Mouse (Mus musculus) activated CD4-positive, CD25-positive, alpha-beta regulatory T cell, adult 9 weeks (primary cell): ENCODE data around the gene Sdf2. TPM values are rescaled to one million over a fixed set of nuclear protein-coding genes. Genes with fewer than 3 reads are reported as not detected.

Experiments used
- polyA plus RNA-seq: library from polyadenylated mRNA; unstranded; fragments of 100-300 nt; shearing (Covaris generic); gene quantifications from one replicate; pipeline ENCODE4 v1.2.1, GENCODE M21; 2017

The Sdf2 gene
- polyA plus RNA-seq = 112 TPM

GRCm38 (mm10) chr11:78245627-78246317 is at the start of gene Sdf2, which contains the start of gene Supt6:
Gene Sdf2, plus strand, starts transcription at chr11:78245746.
Gene Supt6, minus strand, starts transcription at chr11:78245987.

GRCm38 (mm10) chr11:78261380-78262352 is 16.1 kb downstream of the Sdf2 start, which contains the start of gene 2610507B11Rik:
Gene 2610507B11Rik, plus strand, starts transcription at chr11:78261752.

GRCm38 (mm10) chr11:78290654-78291053 is 45.1 kb downstream of the Sdf2 start, which contains the start of gene BC030499:
Gene BC030499, plus strand, starts transcription at chr11:78290841.

GRCm38 (mm10) chr11:78301357-78302084 is 56.0 kb downstream of the Sdf2 start, which contains the start of gene Spag5:
Gene Spag5, plus strand, starts transcription at chr11:78301529.

Other genes with a start within 250 kb of the Sdf2 start
- 1.8 TPM for gene Dhrs13, start 213.5 kb upstream of the Sdf2 start, polyA plus RNA-seq
- gene Flot2, start 207.8 kb upstream of the Sdf2 start, polyA plus RNA-seq = 22.8 TPM
- 37.6 TPM for gene Eral1, start 165.4 kb upstream of the Sdf2 start, polyA plus RNA-seq
- gene Fam222b, start 151.1 kb upstream of the Sdf2 start, polyA plus RNA-seq = 22.6 TPM
- gene Traf4, start 80.2 kb upstream of the Sdf2 start, polyA plus RNA-seq = 4.9 TPM
- 14.1 TPM for gene Nek8, start 69.1 kb upstream of the Sdf2 start, polyA plus RNA-seq
- gene Tlcd1, start 69.0 kb upstream of the Sdf2 start, polyA plus RNA-seq = 3.6 TPM
- gene Rpl23a, start 62.2 kb upstream of the Sdf2 start, polyA plus RNA-seq = 1,683 TPM
- not detected for gene Rab34, start 57.3 kb upstream of the Sdf2 start, polyA plus RNA-seq
- 0.67 TPM for gene Proca1, start 52.4 kb upstream of the Sdf2 start, polyA plus RNA-seq
- 52.5 TPM for gene Supt6, start 241 bp downstream of the Sdf2 start, polyA plus RNA-seq
- 91.8 TPM for gene 2610507B11Rik, start 16.0 kb downstream of the Sdf2 start, polyA plus RNA-seq
- gene BC030499, start 45.1 kb downstream of the Sdf2 start, polyA plus RNA-seq = 0.61 TPM
- 3.5 TPM for gene Spag5, start 55.8 kb downstream of the Sdf2 start, polyA plus RNA-seq
- gene Aldoc, start 77.2 kb downstream of the Sdf2 start, polyA plus RNA-seq = 15.5 TPM
- gene Pigs, start 82.7 kb downstream of the Sdf2 start, polyA plus RNA-seq = 132 TPM
- 30.6 TPM for gene Unc119, start 97.7 kb downstream of the Sdf2 start, polyA plus RNA-seq
- not detected for gene Foxn1, start 140.8 kb downstream of the Sdf2 start, polyA plus RNA-seq
- gene Slc13a2, start 176.5 kb downstream of the Sdf2 start, polyA plus RNA-seq = not detected
- gene Slc46a1, start 220.0 kb downstream of the Sdf2 start, polyA plus RNA-seq = 1.4 TPM